Mouse (Mus musculus) c-Kit-negative CD71-positive TER-119-positive erythroid progenitor cells, embryonic 14.5 days (primary cell): Measurements from ENCODE around the gene Cd164l2.
A peak's percentile ranks its signal among the peaks of the same experiment; 100 is the strongest.

Source experiments
- DNase-seq: peaks from one replicate; pipeline ENCODE4 v3.0.0-alpha.2; 2013; ENCODE audit warnings: low read depth, low spot score

Gene Cd164l2

DNA sequence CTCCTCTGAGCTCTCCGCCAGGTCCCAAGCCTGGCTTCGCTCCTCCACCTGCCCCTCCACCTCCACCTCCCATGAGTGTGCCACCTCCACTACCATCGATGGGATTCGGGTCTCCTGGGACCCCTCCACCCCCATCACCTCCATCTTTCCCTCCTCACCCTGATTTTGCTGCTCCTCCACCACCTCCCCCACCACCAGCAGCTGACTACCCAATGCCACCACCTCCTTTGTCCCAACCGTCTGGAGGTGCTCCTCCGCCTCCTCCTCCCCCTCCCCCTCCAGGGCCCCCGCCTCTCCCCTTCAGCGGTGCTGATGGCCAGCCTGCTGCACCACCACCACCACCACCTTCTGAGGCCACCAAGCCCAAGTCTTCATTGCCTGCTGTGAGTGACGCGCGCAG is 17.4 kb upstream of the Cd164l2 start:
- no peak for DNase-seq

DNA sequence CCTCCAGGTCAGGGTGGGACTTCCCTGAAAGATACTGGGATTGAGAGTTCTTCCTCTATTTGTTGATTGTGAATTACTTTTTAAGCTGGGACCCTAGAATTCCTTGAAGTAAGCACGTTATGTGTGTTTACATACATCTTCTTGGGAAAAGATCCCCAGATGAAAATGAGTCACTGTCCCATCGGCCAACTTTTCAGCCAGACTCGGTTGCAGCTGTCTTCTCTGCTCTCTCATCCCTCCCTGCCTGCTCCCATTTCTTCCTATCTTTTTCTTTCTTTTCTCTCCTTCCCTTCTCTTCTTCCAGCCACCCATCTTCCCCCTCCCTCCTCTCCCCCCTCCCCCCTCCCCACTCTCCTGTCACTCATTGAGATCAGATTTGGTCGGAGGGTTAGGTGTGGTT is 16.9 kb upstream of the Cd164l2 start:
- no peak for DNase-seq

DNA sequence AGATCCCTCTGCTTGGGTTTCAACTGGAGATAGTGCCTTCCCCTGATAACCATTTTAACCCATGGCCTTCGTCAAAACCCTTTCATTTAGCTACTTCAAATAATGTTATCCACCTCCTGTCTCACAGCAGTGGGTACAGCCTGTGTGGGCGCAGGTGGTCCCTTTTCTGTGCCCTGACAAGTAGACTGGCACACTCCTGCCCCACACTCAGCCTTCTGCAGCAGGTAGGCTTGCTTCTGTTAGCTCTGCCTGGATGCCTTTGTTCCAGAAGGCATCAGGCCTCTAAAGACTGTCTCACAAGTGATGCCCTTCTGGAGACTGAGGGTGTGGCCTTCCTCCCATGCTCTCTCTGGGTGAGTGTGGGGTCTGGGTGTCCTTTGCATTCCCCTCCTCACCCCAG is 15.8 kb upstream of the Cd164l2 start:
- DNase-seq = no peak

DNA sequence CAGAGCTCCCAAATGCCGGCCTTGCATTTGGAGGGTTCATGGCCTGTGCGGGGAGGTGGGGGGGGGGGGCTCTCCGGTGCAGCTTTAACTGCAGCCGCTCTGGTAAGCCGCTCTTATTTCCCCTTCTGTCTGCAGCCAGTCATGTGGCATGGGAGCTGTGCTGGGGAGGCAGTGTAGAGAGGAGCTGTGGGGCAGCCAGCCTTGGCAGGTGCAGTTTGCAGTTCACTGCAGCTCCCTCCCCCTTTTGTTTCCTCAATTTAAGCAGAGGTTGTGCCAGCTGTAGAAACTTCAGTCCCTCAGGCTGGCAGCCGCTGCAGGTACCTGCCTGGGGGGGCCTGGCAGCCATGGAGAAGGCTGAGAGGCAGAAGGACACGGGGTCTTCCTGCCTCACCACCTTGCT is 15.1 kb upstream of the Cd164l2 start:
- DNase-seq = no peak

- DNase-seq = no peak
These were observed 14.6 kb upstream of the Cd164l2 start for GRCm38 (mm10) chr4:133197355-133197754.

- DNase-seq = no peak
These were observed 14.1 kb upstream of the Cd164l2 start for GRCm38 (mm10) chr4:133197801-133198286.

- no peak for DNase-seq
These were observed 13.4 kb upstream of the Cd164l2 start for GRCm38 (mm10) chr4:133198337-133199180.

GRCm38 (mm10) chr4:133199743-133200142 is 12.2 kb upstream of the Cd164l2 start:
- DNase-seq = no peak

DNA sequence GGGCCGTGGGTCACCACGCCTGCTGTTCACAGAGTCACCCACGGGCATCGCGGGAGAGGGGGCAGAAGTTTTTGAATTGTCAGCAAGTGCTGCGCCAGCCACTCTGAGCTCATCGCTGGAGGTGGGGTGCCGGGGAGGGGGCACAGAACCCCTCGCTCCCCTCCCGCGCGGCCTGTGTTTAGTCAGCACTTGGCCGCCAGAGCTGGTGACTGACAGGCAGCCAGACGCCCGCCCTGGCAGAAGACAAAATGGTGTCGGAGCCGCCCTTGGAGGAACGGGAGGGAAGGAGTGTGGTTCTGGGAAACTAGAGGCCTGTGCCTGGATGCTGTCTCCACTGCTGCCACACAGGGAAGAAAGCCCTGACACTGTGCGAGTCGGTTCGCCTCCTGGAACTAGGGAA is 11.6 kb upstream of the Cd164l2 start:
- no peak for DNase-seq

GRCm38 (mm10) chr4:133201006-133201771 is 10.7 kb upstream of the Cd164l2 start:
- no peak for DNase-seq

GRCm38 (mm10) chr4:133202254-133202653 is 9.7 kb upstream of the Cd164l2 start:
- DNase-seq = no peak

GRCm38 (mm10) chr4:133203591-133203990 is 8.3 kb upstream of the Cd164l2 start:
- DNase-seq = no peak

DNA sequence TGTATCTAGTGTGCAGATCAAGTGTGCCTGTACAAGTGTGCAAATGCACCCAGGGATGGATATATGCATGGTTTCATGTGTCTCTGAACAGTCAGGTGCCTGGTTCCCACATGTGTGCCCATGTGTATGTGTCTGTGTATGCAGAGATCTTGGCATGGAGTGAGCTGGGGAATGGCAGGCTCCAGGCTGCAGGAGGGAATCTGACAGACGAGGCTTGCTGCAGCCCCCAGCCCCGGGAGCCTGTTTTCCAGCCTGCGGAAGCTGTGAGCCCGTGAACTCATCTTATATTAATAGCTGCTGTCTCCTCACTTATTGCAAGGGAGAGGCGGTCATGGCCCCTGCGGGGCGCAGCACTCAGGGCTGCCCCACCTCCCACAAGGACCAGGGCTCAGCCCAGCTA is 7.6 kb upstream of the Cd164l2 start:
- no peak for DNase-seq

DNA sequence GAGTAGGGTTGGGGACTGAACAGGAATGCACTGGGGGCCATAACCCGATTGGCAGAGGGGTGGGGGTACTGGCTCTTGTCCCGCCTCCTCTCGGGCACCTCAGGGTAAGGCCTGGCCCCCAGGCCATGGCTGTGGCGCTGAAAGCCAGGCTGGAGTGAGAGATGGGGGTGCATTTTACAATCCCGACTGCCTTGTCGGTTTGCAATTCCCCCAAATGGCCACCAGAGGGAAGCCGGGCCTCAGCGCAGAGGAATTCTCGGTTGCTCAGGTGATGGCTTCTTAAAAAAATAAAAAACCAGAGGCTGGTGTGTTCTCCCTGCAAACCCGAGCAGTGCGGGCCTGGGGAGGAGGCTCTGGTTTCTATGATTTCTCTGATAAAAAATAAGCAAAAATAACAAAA is 2.6 kb upstream of the Cd164l2 start:
- DNase-seq = peak; percentile 36

- DNase-seq = no peak
These were observed 1.7 kb upstream of the Cd164l2 start for GRCm38 (mm10) chr4:133210023-133210787.

DNA sequence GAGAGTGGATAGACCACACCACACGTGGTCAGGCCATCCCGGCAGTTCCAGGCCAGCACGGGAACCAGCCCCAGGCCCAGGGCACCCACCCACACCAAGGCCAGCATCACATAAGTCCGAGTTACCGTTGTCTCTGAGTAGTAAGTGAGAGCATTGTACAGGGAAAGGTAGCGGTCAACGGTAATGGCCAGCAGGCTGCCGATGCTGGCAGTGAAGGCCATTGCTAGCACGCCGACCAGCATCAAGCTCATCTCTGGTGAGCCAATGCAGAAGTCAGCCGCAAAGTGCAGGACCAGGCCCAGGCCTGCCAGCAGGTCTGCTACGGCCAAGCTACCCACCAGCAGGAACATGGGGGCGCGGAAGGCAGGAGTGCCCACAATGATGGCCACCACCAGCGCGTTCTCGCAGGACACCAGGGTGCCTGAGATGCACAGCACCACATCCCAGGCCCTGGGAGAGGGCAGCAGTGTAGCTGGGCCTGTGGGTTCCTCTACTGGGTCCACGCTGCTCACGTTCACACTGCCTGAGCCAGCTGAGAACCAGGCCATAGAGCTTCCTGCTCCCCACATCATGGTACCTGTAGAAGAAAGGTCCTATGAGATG is 1.0 kb upstream of the Cd164l2 start:
- no peak for DNase-seq

DNA sequence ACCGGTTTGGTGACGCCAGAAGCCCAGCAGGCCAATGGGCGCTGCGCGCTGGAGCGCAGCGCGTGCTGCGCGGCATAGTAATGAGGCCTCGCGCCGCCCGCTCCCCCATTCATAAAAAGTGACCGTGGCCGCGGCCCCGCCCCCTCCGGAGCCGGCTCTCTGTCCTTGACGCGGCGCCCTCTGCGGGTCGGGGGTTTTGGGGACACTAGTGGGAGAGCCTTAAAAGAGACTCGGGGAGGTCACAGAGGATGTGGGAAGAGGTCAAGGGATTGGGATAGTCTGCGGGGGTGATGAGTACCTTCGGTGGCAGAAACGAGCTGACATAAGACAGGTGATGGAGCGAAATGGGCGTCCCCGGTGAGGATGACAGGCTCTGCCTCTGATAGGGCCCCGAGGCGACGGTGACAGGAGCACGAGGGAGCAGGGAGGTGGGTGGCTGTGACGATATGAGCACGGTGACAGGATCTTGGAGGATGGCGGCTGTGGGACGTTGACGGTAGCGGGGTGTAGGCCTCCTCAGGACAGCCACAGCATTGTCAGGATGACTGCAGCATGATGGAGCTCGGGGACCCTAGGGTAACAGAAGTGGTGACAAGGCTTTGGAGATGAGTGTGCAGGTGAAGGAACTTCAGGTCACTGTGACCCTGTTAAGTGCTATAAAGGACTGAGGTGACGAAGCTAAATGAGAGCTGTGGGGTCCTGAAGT is 784 bp downstream of the Cd164l2 start:
- DNase-seq = no peak

GRCm38 (mm10) chr4:133213268-133213590 is 1.3 kb downstream of the Cd164l2 start:
- no peak for DNase-seq

DNA sequence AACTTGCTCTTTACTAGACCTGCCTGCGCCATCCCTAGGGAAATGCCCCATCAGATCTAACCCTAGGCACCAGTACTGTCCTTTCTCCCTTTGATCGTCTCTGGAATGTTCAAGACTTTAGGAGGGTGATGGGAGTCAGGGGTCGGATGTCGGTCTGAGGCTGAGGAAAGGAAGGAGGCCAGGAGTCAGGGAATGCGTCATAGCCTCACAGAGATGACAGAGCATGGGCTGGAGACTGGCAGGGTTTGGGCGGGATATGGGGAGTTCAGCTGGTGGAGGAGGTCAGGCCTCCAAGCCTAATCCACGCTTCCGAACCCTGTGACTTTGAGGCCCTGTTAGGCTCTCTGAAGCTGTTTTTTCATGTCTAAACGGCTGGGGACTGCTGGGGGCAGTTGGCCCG is 1.7 kb downstream of the Cd164l2 start:
- DNase-seq = no peak

GRCm38 (mm10) chr4:133217641-133218040 is 5.7 kb downstream of the Cd164l2 start:
- DNase-seq = peak; percentile 38

DNA sequence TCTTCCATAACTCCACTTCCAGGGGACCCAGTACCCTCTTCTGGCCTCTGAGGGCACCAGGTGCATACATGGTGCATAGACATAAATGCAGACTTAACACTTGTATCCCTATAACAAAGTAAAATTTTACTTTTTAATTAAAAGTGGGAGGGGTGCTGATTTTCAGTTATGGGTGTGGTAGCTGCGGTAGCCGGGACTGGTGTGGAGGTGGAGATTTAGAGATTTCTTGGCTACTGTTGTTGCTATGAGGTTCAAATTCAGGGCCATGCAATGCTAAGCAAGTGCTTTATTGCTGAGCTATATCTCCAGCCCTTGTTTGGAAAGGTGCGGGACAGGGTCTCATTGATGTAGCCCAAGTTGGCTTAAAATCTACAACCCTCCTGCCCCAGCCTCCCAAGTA is 6.8 kb downstream of the Cd164l2 start:
- no peak for DNase-seq
